Mouse (Mus musculus): ENCODE results near the gene Bcl2. TPM values are rescaled to one million over a fixed set of nuclear protein-coding genes. Genes with fewer than 3 reads are reported as not detected.

The Bcl2 gene
- polyA plus RNA-seq, 1 experiment, result 4.7 TPM

DNA sequence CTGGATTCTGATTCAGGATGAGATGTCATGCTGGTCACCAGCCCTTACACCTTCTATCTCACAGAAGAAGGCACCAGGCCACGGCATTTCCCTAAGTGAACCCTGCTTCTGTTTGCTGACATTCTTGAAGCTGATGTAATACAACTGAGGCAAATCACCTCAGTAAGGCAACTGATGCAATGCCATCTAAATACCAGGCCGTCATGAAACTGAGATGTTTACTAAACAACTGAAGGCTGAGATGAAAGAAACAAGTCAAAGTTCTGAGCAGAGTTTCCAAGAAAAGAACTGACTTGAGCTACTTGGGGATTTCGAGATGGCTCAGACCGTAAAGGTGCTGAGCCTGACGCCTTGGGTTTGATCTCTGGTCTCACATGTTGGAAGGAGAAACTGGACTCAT, 97.1 kb downstream of the Bcl2 start:
- no peaks in the 10 kb centered on the region; the same call in 1 of the 2 replicates for H3K4me1 ChIP-seq (ENCODE audit: control insufficient read depth, insufficient read depth, low read length)
- no peak overlapping the region for H3K27ac ChIP-seq (ENCODE audit: insufficient read depth, low read length)
- TF ChIP-seq POLR2A (IDR thresholded peaks at IDR 0.05; ENCODE audit: extremely low read depth, insufficient read depth, low read length), result no peak
- H3K4me3 ChIP-seq (ENCODE audit: insufficient read depth, low read length), result no peak overlapping the region

DNA sequence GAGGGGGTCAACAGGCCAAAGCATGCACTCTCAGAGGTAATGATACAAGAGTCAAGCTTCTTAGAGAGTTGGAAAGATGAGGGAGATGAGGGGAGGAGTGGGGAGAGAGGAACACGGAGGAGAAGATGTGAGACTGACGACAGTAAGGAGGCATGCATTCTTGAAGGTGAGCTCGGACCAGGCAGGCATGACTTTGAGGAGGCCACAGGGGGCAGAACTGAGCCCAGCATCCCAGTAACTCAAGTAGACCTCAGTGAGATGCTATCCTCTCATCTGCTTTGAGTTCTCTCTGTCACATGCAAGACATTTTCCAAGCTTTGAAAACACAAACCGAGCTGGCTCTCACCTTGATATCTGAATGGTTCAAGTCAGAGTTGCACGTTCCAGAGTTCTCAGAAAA, 100.7 kb downstream of the Bcl2 start:
- Histone ChIP-seq H3K27ac (ENCODE audit: insufficient read depth, low read length) (no peak overlapping the region), H3K4me3 (ENCODE audit: insufficient read depth, low read length) (no peak overlapping the region), H3K4me1 (ENCODE audit: control insufficient read depth, insufficient read depth, low read length) (no peaks in the 10 kb centered on the region; the same call in 1 of the 2 replicates)
- TF ChIP-seq CTCF (IDR thresholded peaks at IDR 0.05; ENCODE audit: extremely low read depth, insufficient read depth, low read length) (no peak), POLR2A (IDR thresholded peaks at IDR 0.05; ENCODE audit: extremely low read depth, insufficient read depth, low read length) (no peak)

DNA sequence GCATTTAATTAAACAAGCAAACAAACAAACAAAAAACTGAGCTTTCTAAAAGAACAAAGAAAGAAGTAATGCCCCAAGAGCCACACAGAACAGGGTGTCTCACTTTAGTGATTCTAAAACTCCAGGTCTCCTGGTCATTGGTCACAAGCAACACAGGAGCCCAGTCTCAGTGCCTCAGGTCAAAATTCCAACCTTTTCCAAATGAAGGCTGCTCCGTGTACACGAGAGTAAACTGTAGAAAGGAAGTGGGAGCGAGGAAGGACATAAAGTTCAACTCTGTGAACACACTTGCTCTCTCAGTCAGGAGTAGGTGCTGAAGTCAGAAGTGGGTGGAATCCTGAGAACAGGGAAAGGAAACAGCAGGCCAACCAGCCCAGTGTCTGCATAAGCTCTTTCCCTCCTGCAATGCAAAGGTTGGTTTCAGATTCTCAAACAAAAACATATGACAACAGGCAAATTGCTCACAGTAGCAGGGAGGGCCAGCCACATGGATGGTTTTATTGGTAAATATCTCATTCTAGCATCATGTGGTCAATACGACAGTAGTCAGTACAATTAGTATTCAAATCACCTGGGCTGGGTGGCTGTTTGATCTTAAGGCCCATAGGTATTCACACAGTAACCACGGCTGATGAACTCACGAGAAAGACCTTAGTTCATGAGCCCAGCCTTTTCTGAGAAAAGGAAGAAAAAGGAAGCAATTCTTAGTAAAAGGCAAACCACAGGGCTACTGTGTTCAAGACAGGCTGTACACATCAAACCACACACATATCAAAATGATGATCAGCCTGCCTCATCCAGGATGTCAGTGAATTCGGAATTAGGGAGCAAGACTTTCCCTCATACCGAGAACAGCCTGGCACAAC, 101.7 kb downstream of the Bcl2 start:
- Histone ChIP-seq H3K4me1 (ENCODE audit: control insufficient read depth, insufficient read depth, low read length) (peaks cover 1% of the 10 kb centered on the region; the same call in 1 of the 2 replicates), H3K4me3 (ENCODE audit: insufficient read depth, low read length) (no peak overlapping the region), H3K27ac (ENCODE audit: insufficient read depth, low read length) (no peak overlapping the region)
- TF ChIP-seq POLR2A (IDR thresholded peaks at IDR 0.05; ENCODE audit: extremely low read depth, insufficient read depth, low read length) (no peak), CTCF (IDR thresholded peaks at IDR 0.05; ENCODE audit: extremely low read depth, insufficient read depth, low read length) (no peak)

DNA sequence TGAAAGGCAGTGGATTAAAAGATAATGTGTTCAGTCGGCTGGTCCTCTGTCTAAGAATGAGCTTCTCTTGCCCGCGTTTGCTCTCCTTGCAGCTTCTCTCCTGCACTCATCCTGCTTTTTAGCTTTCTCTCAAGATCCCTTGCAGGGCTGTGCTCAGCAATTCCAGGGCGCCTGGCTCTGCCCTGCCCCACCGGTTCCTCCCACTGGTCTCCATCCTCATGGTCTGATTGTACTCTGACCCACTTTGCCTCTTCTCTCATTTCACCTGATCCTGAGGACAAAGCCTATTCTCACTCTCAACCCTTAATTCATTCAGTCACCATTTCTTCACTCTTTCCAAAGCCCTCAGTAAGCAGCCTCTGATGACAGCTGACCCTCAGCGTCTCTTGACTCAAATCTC, 102.8 kb downstream of the Bcl2 start:
- H3K4me3 ChIP-seq (ENCODE audit: insufficient read depth, low read length), result no peak overlapping the region
- TF ChIP-seq POLR2A (IDR thresholded peaks at IDR 0.05; ENCODE audit: extremely low read depth, insufficient read depth, low read length) (no peak), CTCF (IDR thresholded peaks at IDR 0.05; ENCODE audit: extremely low read depth, insufficient read depth, low read length) (no peak)
- H3K4me1 ChIP-seq (ENCODE audit: control insufficient read depth, insufficient read depth, low read length), result peaks cover 1% of the 10 kb centered on the region; the same call in 1 of the 2 replicates
- H3K27ac ChIP-seq (ENCODE audit: insufficient read depth, low read length), result no peak overlapping the region

DNA sequence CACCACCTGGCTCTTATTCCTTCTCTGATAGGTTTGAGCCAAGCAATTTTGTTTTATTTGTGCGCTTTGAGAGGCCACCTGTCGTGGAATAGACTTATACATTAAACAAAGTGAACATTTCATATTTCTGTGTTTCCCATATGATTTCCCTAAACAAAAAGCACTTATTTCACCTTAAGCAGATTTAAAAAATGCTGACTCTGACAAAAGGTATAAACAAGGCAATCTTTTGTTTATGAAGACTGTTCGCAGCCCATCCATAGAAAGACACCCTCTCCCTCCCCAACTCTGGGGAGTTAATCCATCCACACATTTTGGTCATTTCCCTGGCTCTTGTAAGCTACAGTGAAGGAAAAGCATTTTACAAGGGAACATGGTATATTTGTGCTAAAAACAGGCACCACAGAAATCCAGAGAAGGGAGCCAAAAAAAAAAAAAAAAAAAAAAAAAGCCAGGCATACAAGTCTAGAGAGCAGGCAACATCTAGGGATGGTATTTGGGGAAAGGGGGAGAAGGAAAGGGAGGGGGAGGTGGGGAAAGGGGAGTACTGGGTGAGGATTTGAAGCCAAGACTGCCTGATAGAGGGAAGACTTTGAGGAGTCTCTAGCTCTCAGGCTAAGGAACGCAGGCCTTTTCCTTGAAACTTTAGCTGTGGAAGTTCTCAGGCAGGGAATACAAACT, 105.8 kb downstream of the Bcl2 start:
- TF ChIP-seq CTCF (IDR thresholded peaks at IDR 0.05; ENCODE audit: extremely low read depth, insufficient read depth, low read length) (no peak), POLR2A (IDR thresholded peaks at IDR 0.05; ENCODE audit: extremely low read depth, insufficient read depth, low read length) (no peak)
- Histone ChIP-seq H3K4me3 (ENCODE audit: insufficient read depth, low read length) (no peak overlapping the region), H3K27ac (ENCODE audit: insufficient read depth, low read length) (no peak overlapping the region), H3K4me1 (ENCODE audit: control insufficient read depth, insufficient read depth, low read length) (peaks cover 1% of the 10 kb centered on the region; the same call in 1 of the 2 replicates)

DNA sequence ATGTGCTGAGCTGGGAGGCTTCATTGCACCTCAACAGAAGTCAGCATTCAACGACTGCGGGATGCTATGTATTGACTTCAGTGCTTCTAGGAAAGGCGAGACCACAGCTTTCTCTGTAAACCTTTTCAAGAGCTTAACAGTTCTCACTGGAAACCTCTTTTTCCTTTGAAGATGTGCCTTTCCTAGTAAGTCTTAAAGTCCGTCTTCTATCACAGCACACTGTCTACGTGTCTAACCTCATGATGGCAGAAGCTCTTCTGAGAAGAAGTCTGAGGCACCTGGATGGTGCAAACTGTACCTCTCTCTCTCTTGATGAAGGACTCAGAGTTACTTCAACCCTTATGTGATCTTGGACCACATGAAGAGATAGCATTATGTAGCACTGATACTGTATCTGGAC, 107.1 kb downstream of the Bcl2 start:
- H3K4me3 ChIP-seq (ENCODE audit: insufficient read depth, low read length), result no peak overlapping the region
- no peak overlapping the region for H3K27ac ChIP-seq (ENCODE audit: insufficient read depth, low read length)
- TF ChIP-seq POLR2A (IDR thresholded peaks at IDR 0.05; ENCODE audit: extremely low read depth, insufficient read depth, low read length) (no peak), CTCF (IDR thresholded peaks at IDR 0.05; ENCODE audit: extremely low read depth, insufficient read depth, low read length) (no peak)

DNA sequence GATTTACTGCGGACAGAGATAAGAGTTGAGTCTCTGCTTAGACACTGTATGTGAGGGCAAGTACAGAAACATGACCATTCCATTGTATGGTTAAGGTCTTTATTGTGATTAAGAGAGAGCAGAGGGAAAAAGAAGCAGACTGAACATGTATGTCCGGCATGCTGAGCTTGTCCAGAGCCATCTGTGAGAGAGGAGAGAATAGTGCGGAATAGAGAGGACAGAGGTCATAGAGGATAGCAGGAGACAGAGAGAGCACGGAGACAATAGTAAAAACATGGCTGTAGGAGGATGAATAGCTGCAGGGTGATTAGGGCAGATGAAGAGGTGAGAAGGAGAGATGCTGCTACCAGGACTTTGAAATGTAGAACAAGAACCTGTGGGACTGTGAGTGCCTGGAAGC, 110.7 kb downstream of the Bcl2 start:
- H3K4me3 ChIP-seq (ENCODE audit: insufficient read depth, low read length), result no peak overlapping the region
- H3K27ac ChIP-seq (ENCODE audit: insufficient read depth, low read length), result no peak overlapping the region
- 0 out of 2 replicates have a peak, but pooled peaks cover 1% of the 10 kb centered on the region for H3K4me1 ChIP-seq (ENCODE audit: control insufficient read depth, insufficient read depth, low read length)
- TF ChIP-seq CTCF (IDR thresholded peaks at IDR 0.05; ENCODE audit: extremely low read depth, insufficient read depth, low read length) (no peak), POLR2A (IDR thresholded peaks at IDR 0.05; ENCODE audit: extremely low read depth, insufficient read depth, low read length) (no peak)

More for the DNA sequence above, 107.1 kb downstream of the Bcl2 start:
- peaks cover 1% of the 10 kb centered on the region; the same call in 1 of the 2 replicates for H3K4me1 ChIP-seq (ENCODE audit: control insufficient read depth, insufficient read depth, low read length)

DNA sequence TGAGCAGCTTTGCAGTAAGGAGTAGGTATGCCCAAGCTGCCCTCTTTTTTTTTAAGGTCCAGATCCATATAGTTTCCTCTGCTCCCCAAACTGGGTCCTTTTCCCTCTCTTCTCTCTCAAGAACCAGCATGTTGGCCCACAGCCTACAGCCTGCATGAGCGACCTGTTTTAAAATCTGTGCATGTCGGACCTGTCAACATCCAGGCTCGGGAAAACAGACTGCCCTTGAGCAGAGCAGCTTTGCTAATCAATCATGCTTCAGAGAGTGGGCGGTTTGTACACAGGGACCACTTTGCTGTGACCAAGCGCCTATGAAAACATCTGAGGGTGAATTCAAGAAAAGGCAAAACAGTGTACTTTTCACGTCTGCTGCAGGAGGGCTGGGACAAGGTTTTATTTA, 111.1 kb downstream of the Bcl2 start:
- TF ChIP-seq CTCF (IDR thresholded peaks at IDR 0.05; ENCODE audit: extremely low read depth, insufficient read depth, low read length), result no peak
- no peak for TF ChIP-seq POLR2A (IDR thresholded peaks at IDR 0.05; ENCODE audit: extremely low read depth, insufficient read depth, low read length)
- Histone ChIP-seq H3K4me3 (ENCODE audit: insufficient read depth, low read length) (no peak overlapping the region), H3K4me1 (ENCODE audit: control insufficient read depth, insufficient read depth, low read length) (0 out of 2 replicates have a peak, but pooled peaks cover 1% of the 10 kb centered on the region), H3K27ac (ENCODE audit: insufficient read depth, low read length) (no peak overlapping the region)

DNA sequence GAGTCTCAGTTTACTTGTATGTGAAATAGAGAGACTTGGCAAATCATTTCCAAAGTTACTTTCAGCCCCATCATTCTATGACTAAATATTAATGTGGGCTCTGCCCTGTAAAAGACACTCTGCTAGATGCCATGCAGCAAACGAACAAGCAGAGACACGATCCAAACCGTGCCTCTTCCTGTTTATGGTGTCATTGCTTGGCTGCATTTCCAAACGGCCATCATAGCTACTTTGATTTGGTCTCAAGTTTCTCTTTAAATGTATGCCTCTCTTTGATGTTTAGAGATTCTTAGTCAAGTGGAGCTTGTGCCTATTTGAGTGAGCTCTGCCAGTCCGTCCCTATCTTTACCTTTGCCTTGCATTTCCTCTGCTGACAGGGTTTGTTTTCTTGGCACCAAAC, 111.5 kb downstream of the Bcl2 start:
- Histone ChIP-seq H3K4me1 (ENCODE audit: control insufficient read depth, insufficient read depth, low read length) (0 out of 2 replicates have a peak, but pooled peaks cover 1% of the 10 kb centered on the region), H3K27ac (ENCODE audit: insufficient read depth, low read length) (no peak overlapping the region)

More for the DNA sequence above, 111.5 kb downstream of the Bcl2 start:
- no peak overlapping the region for H3K4me3 ChIP-seq (ENCODE audit: insufficient read depth, low read length)
- no peak for TF ChIP-seq POLR2A (IDR thresholded peaks at IDR 0.05; ENCODE audit: extremely low read depth, insufficient read depth, low read length)
- no peak for TF ChIP-seq CTCF (IDR thresholded peaks at IDR 0.05; ENCODE audit: extremely low read depth, insufficient read depth, low read length)
